Mouse (Mus musculus) liver, postnatal 0 days (tissue): ENCODE data around the gene Nr6a1. TPM values are rescaled to one million over a fixed set of nuclear protein-coding genes. Genes with fewer than 3 reads are reported as not detected.

Source experiments
- ATAC-seq: fragments of 200-750 bp; cut with Nextera tagmentation; 2 replicates; pipeline ENCODE4 v1.8.0; 2017; ENCODE audit warnings: mild to moderate bottlenecking, moderate library complexity
- DNase-seq: peaks from one replicate; pipeline ENCODE4 v3.0.0-alpha.2; 2016
- H3K27ac ChIP-seq: fragments of 300-500 bp; sonication (generic); 2 replicates; pipeline ENCODE4 v1.5.1; 2014; ENCODE audit warnings: antibody characterized with exemption, moderate library complexity, mild to moderate bottlenecking, low read depth
- H3K27me3 ChIP-seq: fragments of 300-500 bp; sonication (generic); 2 replicates; pipeline ENCODE4 v1.6.1; 2014; ENCODE audit warnings: low read length, control low read depth, mixed read lengths; ENCODE audit not compliant: insufficient read depth
- H3K36me3 ChIP-seq: fragments of 300-500 bp; sonication (generic); replicated peaks from 2 replicates; pipeline ENCODE4 v1.6.1; 2014; ENCODE audit warnings: mild to moderate bottlenecking, control low read depth, low read length, moderate library complexity, mixed read lengths; ENCODE audit not compliant: insufficient read depth
- H3K4me1 ChIP-seq: fragments of 300-500 bp; sonication (generic); 2 replicates; pipeline ENCODE4 v1.6.1; 2014; ENCODE audit warnings: antibody characterized with exemption, mild to moderate bottlenecking, control low read depth; ENCODE audit not compliant: insufficient read depth
- H3K4me2 ChIP-seq: fragments of 300-500 bp; sonication (generic); 2 replicates; pipeline ENCODE4 v1.6.1; 2014; ENCODE audit warnings: low read depth, mild to moderate bottlenecking, low read length, moderate library complexity, mixed read lengths
- H3K4me3 ChIP-seq: fragments of 300-500 bp; sonication (generic); 2 replicates; pipeline ENCODE4 v1.5.1; 2014; ENCODE audit warnings: low read depth, low read length
- H3K9ac ChIP-seq: fragments of 300-500 bp; sonication (generic); replicated peaks from 2 replicates; pipeline ENCODE4 v1.6.1; 2014; ENCODE audit warnings: mild to moderate bottlenecking, moderate library complexity
- H3K9me3 ChIP-seq: fragments of 300-500 bp; sonication (generic); 2 replicates; pipeline ENCODE4 v1.6.1; 2016; ENCODE audit warnings: mild to moderate bottlenecking, control low read depth, low read length, mixed read lengths
- CTCF ChIP-seq: sonication (generic); IDR thresholded peaks from 2 replicates; pipeline ENCODE4 v1.5.1; 2016; ENCODE audit warnings: antibody characterized with exemption, low read depth
- EP300 ChIP-seq: IDR thresholded peaks from 2 replicates; pipeline ENCODE4 v1.6.1; 2016; ENCODE audit warnings: antibody characterized with exemption, low read depth, mild to moderate bottlenecking
- WGBS: fragments of 180-500 bp; shearing (Covaris S2); extraction: QIAGEN DNeasy Blood & Tissue Kit; methylation state at CpG from one replicate; pipeline ENCODE4 v1.1.7; 2014; ENCODE audit not compliant: insufficient replicate concordance; 5-methylcytosine and 5-hydroxymethylcytosine counted together
- polyA plus RNA-seq: library from polyadenylated mRNA; unstranded; fragments of >200 nt; fragmentation: Nextera tagmentation; extraction: Ambion mirVana; gene quantifications from 2 replicates; pipeline ENCODE4 v1.2.1, GENCODE M21; 2015

Gene Nr6a1
- polyA plus RNA-seq, 1 experiment from 2014 or later: 1.1 TPM

- no peak for DNase-seq
- no peak overlapping the region for H3K9ac ChIP-seq
- no peaks in the 10 kb centered on the region for H3K36me3 ChIP-seq
- TF ChIP-seq EP300: no peak
- no peak for TF ChIP-seq CTCF
- no peak for ATAC-seq
- no peak overlapping the region for H3K4me3 ChIP-seq
- H3K27me3 ChIP-seq: peaks cover 6% of the 10 kb centered on the region; the same call in 1 of the 2 replicates
- WGBS: 38% methylated on average over 8 of the region's 8 CpGs
- H3K9me3 ChIP-seq: no peaks in the 10 kb centered on the region
- H3K27ac ChIP-seq: no peak overlapping the region
- no peak overlapping the region for H3K4me2 ChIP-seq
- H3K4me1 ChIP-seq: peaks cover 7% of the 10 kb centered on the region; the same call in 1 of the 2 replicates
These were observed 208.8 kb downstream of the Nr6a1 start for GRCm38 (mm10) chr2:38718676-38719075.

- no peaks in the 10 kb centered on the region for H3K9me3 ChIP-seq
- ATAC-seq (peak; percentile 93), DNase-seq (peak; percentile 56)
- WGBS: 37% methylated on average over 2 of the region's 2 CpGs
- no peaks in the 10 kb centered on the region for H3K36me3 ChIP-seq
- no peak overlapping the region for H3K4me2 ChIP-seq
- peaks cover 19% of the 10 kb centered on the region for H3K27me3 ChIP-seq
- peaks cover 7% of the 10 kb centered on the region; the same call in 1 of the 2 replicates for H3K4me1 ChIP-seq
- no peak overlapping the region for H3K4me3 ChIP-seq
- H3K27ac ChIP-seq: no peak overlapping the region
- H3K9ac ChIP-seq: no peak overlapping the region
- TF ChIP-seq CTCF: no peak
- TF ChIP-seq EP300: no peak
These were observed 210.1 kb downstream of the Nr6a1 start for GRCm38 (mm10) chr2:38717436-38717835.

- no peaks in the 10 kb centered on the region for H3K36me3 ChIP-seq
- TF ChIP-seq CTCF (no peak), EP300 (no peak)
- DNase-seq (no peak), ATAC-seq (no peak)
- WGBS: 87% methylated on average over 13 of the region's 13 CpGs
- no peak within 1 kb of the TSS for H3K27ac ChIP-seq
- H3K4me3 ChIP-seq: no peak within 1 kb of the TSS
- peaks cover 50% of the 10 kb centered on the region for H3K27me3 ChIP-seq
- H3K9ac ChIP-seq: no peak within 1 kb of the TSS
- H3K4me1 ChIP-seq: peaks cover 15% of the 10 kb centered on the region; the same call in 1 of the 2 replicates
- H3K9me3 ChIP-seq: no peaks in the 10 kb centered on the region
- no peak within 1 kb of the TSS for H3K4me2 ChIP-seq
These were observed 213.2 kb downstream of the Nr6a1 start, which contains the start of gene Nr5a1 for GRCm38 (mm10) chr2:38714324-38714723. TSS of gene Nr5a1 (minus strand) at chr2:38714542.

- TF ChIP-seq CTCF: no peak
- TF ChIP-seq EP300: no peak
- no peak for ATAC-seq
- Histone ChIP-seq H3K4me3 (no peak overlapping the region), H3K4me1 (peaks cover 14% of the 10 kb centered on the region; the same call in 1 of the 2 replicates), H3K9ac (no peak overlapping the region), H3K27ac (no peak overlapping the region), H3K27me3 (peaks cover 57% of the 10 kb centered on the region), H3K36me3 (no peaks in the 10 kb centered on the region), H3K4me2 (no peak overlapping the region), H3K9me3 (no peaks in the 10 kb centered on the region)
- no peak for DNase-seq
- WGBS: 57% methylated on average over 3 of the region's 3 CpGs
These were observed 213.9 kb downstream of the Nr6a1 start for GRCm38 (mm10) chr2:38713596-38713995.

- no peak overlapping the region for H3K9ac ChIP-seq
- ATAC-seq (no peak), DNase-seq (no peak)
- no peak for TF ChIP-seq EP300
- no peak for TF ChIP-seq CTCF
- H3K4me2 ChIP-seq: no peak overlapping the region
- H3K4me3 ChIP-seq: no peak overlapping the region
- peaks cover 66% of the 10 kb centered on the region for H3K27me3 ChIP-seq
- no peaks in the 10 kb centered on the region for H3K36me3 ChIP-seq
- no peak overlapping the region for H3K27ac ChIP-seq
- peaks cover 10% of the 10 kb centered on the region; the same call in 1 of the 2 replicates for H3K4me1 ChIP-seq
- 41% methylated on average over 11 of the region's 11 CpGs for WGBS
- no peaks in the 10 kb centered on the region for H3K9me3 ChIP-seq
These were observed 214.7 kb downstream of the Nr6a1 start for GRCm38 (mm10) chr2:38712769-38713125.

GRCm38 (mm10) chr2:38712076-38712768, 215.3 kb downstream of the Nr6a1 start:
- Histone ChIP-seq H3K9ac (no peak overlapping the region), H3K4me2 (peak overlapping the region; percentile 56), H3K9me3 (no peaks in the 10 kb centered on the region), H3K36me3 (no peaks in the 10 kb centered on the region), H3K27ac (no peak overlapping the region), H3K27me3 (peaks cover 70% of the 10 kb centered on the region), H3K4me1 (peaks cover 8% of the 10 kb centered on the region; the same call in 1 of the 2 replicates), H3K4me3 (peak overlapping the region; percentile 31)
- 9% methylated on average over 58 of the region's 58 CpGs for WGBS
- DNase-seq: no peak
- no peak for TF ChIP-seq EP300
- no peak for TF ChIP-seq CTCF
- no peak for ATAC-seq
